Mouse (Mus musculus): ENCODE data around the gene Btk.

DNA sequence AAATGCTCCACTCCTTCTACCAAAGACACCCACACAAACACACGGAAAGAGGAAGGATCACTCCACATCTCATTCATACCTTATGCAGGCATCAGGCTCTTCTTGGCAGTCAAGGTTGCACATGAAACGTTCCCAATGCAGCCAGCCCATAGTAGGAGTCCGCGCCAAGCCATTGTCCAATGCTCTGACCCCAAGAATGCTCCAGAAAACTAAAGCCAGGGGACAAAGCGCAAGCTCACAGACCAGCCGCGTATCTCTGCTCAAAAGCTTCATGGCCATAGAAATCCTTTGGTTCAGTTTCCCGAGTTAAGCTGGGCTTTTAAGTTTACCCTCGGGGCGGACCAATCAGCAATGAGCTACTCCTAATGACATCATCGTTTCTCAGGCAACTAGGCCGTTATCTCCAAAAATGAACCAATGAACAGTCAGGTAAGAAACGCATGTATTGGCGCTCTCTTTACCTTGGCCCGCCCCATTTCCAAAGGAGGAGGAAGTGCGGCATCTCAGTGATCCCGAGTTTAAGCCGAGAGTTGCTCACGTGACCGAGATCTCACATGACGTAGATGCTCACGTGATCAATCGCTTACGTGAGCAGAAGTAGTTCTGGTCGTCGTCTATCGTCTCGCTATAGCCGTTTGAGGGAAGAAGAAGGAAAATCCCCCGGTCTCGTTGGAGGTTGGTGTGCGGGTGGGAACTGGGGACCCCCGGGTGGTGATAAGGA, 17.4 kb upstream of the Btk start, which contains the start of the genes Gla and Hnrnph2:
- no peak for TF ChIP-seq CTCF (IDR thresholded peaks at IDR 0.05; ENCODE audit: low read depth)
- TF ChIP-seq EP300 (IDR thresholded peaks at IDR 0.05; ENCODE audit: low read depth) = no peak

Measured in liver, embryonic 14.5 days (tissue).